Mouse (Mus musculus) leukemia stem cell, adult 10-12 weeks (primary cell): ENCODE data around the gene Tmprss5. TPM values are rescaled to one million over a fixed set of nuclear protein-coding genes. Genes with fewer than 3 reads are reported as not detected.

ENCODE experiments used
- polyA plus RNA-seq: library from polyadenylated mRNA; stranded (reverse); fragments of >175 nt; gene quantifications from 2 replicates; pipeline ENCODE4 v1.2.3, GENCODE M21; 2012; ENCODE audit warnings: low replicate concordance

Gene Tmprss5
- polyA plus RNA-seq: 0.11 TPM in 1 of 2 replicates, not detected in the other

DNA sequence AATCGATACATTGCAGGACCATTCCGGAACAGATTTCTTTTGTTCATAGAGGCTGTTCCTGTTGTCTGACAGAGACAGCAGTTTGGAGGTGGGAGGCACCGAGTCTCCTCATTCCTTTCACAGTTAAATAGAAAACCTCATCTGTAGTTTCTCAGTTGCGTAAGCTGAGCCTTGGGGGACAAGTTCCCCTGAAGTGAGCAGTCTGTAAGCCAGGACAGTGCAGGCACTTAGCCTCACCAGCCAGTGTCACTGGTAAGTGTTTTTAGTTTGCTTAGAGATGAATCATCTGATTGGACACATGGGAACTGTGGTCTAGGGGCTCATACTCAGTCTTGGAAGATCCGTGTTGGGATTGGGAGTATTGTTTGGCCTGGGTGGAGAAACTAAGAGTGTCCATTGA lies at the start of gene Tmprss5:
Gene Tmprss5, plus strand, starts transcription at position 154 of the 400 bp plus-strand sequence.

DNA sequence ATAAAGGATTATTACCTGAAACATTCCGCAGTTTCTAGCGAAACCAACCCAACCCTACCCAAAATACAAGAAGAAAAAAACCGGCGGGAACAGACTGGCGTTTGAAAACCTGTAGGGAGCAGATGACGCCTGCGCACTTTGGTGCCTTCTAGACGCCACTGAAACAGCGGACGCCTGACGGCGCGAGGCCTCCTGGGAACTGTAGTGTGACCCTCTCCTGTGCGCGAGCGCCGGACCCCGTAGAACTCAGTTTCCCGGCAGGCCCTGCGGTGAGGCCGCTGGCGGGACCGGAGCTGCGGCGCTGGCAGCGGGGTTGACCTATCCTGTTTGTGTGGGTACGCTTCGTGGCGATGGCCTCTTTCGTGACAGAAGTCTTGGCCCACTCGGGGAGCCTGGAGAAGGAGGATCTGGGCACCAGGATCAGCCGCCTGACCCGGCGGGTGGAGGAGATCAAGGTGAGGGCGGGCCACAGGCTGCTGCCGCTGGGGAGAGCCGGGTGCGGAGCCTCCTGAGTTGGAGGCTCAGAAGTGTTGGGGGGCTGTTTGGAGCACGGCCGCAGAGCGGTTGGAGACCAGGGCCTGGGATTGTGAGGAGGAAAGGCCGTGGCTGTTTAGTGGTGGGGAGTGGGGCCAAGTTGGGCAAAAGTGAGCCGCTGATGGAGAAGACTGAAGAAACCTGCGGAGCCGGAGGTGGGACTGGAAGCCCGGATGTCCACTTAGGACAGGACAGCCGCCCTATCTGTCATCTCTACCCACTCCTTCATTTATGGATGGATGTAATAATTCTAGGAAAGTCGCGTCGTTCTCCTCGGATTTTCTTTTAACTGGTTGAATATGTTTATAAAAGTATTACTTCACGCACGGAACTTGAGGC lies 25.5 kb upstream of the Tmprss5 start, which contains the start of gene Zw10:
Gene Zw10, plus strand, starts transcription at position 281 of the 873 bp plus-strand sequence.

Other genes with a start within 250 kb of the Tmprss5 start
- gene Zbtb16, start 245.0 kb upstream of the Tmprss5 start, polyA plus RNA-seq: 0.13 and 0.44 TPM in 2 replicates
- gene Htr3a, start 170.2 kb upstream of the Tmprss5 start, polyA plus RNA-seq: not detected in 2 replicates
- not detected in 2 replicates for gene Htr3b, start 116.3 kb upstream of the Tmprss5 start, polyA plus RNA-seq
- gene Usp28, start 95.9 kb upstream of the Tmprss5 start, polyA plus RNA-seq: 5.2 and 6.2 TPM in 2 replicates
- gene Zw10, start 25.6 kb upstream of the Tmprss5 start, polyA plus RNA-seq: 2.6 and 3.2 TPM in 2 replicates
- gene Gm4894, start 169.3 kb downstream of the Tmprss5 start, polyA plus RNA-seq: not detected in 2 replicates